Mouse (Mus musculus) lung, embryonic 15.5 days (tissue): Measurements from ENCODE around the gene Smim13. TPM values are rescaled to one million over a fixed set of nuclear protein-coding genes. Genes with fewer than 3 reads are reported as not detected.
A peak's percentile ranks its signal among the peaks of the same experiment; 100 is the strongest.
"Not testable (repeated sequence)": the region's sequence is repeated elsewhere in the genome, so short reads cannot be mapped to it uniquely, and the experiment has no call there.

Source experiments
- ATAC-seq: fragments of 200-750 bp; cut with Nextera tagmentation; 2 replicates; pipeline ENCODE4 v1.8.0; 2017; ENCODE audit warnings: moderate number of reproducible peaks, borderline replicate concordance; ENCODE audit not compliant: low FRiP score, low TSS enrichment; ENCODE audit errors: extremely low read depth
- H3K27ac ChIP-seq: fragments of 300-500 bp; sonication (generic); 2 replicates; pipeline ENCODE4 v1.5.1; 2015; ENCODE audit warnings: moderate library complexity, mild to moderate bottlenecking, inconsistent platforms
- H3K27me3 ChIP-seq: fragments of 300-500 bp; sonication (generic); 2 replicates; pipeline ENCODE4 v1.6.1; 2015; ENCODE audit warnings: inconsistent platforms
- H3K36me3 ChIP-seq: fragments of 300-500 bp; sonication (generic); 2 replicates; pipeline ENCODE4 v1.6.1; 2015; ENCODE audit warnings: inconsistent platforms
- H3K4me1 ChIP-seq: fragments of 300-500 bp; sonication (generic); 2 replicates; pipeline ENCODE4 v1.6.1; 2015; ENCODE audit warnings: inconsistent platforms
- H3K4me2 ChIP-seq: fragments of 300-500 bp; sonication (generic); 2 replicates; pipeline ENCODE4 v1.6.1; 2015; ENCODE audit warnings: inconsistent platforms, mild to moderate bottlenecking, moderate library complexity
- H3K4me3 ChIP-seq: fragments of 300-500 bp; sonication (generic); 2 replicates; pipeline ENCODE4 v1.5.1; 2015; ENCODE audit warnings: mild to moderate bottlenecking, inconsistent platforms
- H3K9ac ChIP-seq: fragments of 300-500 bp; sonication (generic); 2 replicates; pipeline ENCODE4 v1.6.1; 2015; ENCODE audit warnings: inconsistent platforms
- H3K9me3 ChIP-seq: fragments of 300-500 bp; sonication (generic); 2 replicates; pipeline ENCODE4 v1.6.1; 2016; ENCODE audit warnings: inconsistent platforms
- WGBS: fragments of 180-500 bp; shearing (Covaris S2); methylation state at CpG from one replicate; pipeline ENCODE4 v1.1.7; 2015; 5-methylcytosine and 5-hydroxymethylcytosine counted together
- polyA plus RNA-seq: library from polyadenylated mRNA; unstranded; fragments of >200 nt; fragmentation: Nextera tagmentation; extraction: Ambion mirVana; gene quantifications from 2 replicates; pipeline ENCODE4 v1.2.1, GENCODE M21; 2015

Gene Smim13
- polyA plus RNA-seq, 1 experiment from 2014 or later = 12.7 TPM

DNA sequence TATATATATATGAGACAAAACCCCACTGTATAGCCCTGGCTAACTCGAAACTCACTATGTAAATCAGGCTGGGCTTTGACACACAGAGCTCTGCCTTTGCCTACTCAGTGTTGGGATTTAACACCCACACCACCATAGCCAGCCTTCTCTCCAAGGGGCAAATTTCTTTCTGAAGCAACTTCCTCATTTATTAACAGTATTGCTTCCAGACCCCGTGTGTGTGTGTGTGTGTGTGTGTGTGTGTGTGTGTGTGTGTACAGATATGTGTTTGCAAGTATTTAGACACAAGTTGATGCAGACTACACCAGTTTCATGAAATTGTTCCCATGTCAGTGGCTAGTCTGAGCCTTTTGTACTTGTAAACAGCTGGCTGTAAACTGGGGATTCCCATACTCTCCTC, 8.1 kb upstream of the Smim13 start:
- H3K9me3 ChIP-seq = no peaks in the 10 kb centered on the region
- H3K27ac ChIP-seq = no peak overlapping the region
- no peak for ATAC-seq
- no peak overlapping the region for H3K4me2 ChIP-seq
- H3K27me3 ChIP-seq = no peaks in the 10 kb centered on the region; the same call in 1 of the 2 replicates
- no peaks in the 10 kb centered on the region for H3K36me3 ChIP-seq
- H3K4me3 ChIP-seq = no peak overlapping the region
- H3K9ac ChIP-seq = no peak overlapping the region
- WGBS = 56% methylated on average over 2 of the region's 2 CpGs
- no peaks in the 10 kb centered on the region for H3K4me1 ChIP-seq

DNA sequence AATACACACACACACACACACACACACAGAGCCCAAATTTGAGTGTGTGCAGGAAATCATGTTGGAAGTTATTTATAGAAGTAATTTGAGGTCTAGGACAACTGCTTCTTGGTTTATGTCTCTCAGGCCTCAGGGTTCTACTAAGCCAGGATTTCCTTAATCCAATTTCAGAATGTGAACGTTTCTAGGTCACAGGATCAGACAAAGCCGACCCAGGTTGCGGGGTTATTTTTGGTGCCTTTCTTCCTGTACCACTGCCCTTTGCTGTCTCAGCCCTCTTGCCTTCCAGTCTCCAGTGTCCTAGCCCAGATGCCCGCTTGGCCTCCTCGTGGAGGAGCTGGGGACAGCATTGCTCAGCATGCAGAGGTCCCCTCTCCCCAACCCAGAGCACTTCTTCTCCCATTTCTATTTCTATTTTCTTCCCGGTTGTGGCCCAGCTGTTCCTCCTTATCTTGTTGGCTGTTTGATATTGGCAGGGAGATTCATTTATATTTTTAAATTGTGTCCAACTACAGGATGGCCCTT, 5.3 kb upstream of the Smim13 start:
- no peaks in the 10 kb centered on the region for H3K36me3 ChIP-seq
- 52% methylated on average over 6 of the region's 6 CpGs for WGBS
- H3K4me2 ChIP-seq = no peak overlapping the region
- no peak overlapping the region for H3K4me3 ChIP-seq
- H3K4me1 ChIP-seq = peaks cover 6% of the 10 kb centered on the region; the same call in 1 of the 2 replicates
- no peaks in the 10 kb centered on the region for H3K9me3 ChIP-seq
- no peak for ATAC-seq
- H3K27me3 ChIP-seq = no peaks in the 10 kb centered on the region; the same call in 1 of the 2 replicates
- no peak overlapping the region for H3K27ac ChIP-seq
- no peak overlapping the region for H3K9ac ChIP-seq

DNA sequence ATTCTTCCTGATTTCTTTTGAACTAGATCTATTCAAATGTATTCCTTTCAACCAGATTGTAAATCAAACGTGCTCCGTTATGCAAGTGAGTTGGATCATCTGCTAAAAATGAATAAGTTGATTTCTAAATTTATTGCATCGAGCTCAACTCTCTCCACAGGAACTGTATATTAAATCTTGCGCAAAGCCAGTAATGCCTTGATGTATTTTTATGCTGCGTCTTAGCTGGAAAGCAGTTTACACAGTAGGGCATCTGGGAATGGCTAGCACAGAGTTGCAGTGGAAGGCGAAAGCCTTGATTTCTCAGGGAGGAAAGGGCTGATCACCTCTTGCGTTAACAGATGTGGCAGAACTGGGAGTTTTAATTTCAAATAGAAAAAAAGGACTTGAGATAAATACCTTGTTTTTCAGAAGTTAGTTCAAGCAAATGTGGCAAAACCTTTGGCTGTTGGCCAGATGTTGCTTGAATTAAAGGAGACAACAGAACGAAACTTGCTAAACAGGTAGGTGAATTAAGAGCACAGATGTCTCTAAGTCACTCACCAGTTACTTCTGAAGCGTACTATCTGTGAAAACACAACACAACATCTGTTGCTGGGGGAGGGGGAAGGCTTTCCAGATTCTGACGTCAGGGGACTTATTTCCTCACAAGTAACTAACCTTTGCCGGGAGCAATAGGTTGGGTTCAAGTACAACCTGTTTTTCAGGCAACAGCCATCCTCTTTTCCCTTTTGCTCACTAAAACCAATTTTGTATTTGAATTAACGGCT, 708 bp upstream of the Smim13 start:
- H3K4me2 ChIP-seq = peak overlapping the region; percentile 85
- H3K36me3 ChIP-seq = no peaks in the 10 kb centered on the region
- peak overlapping the region; percentile 88 for H3K4me3 ChIP-seq
- H3K27me3 ChIP-seq = no peaks in the 10 kb centered on the region
- peaks cover 22% of the 10 kb centered on the region for H3K4me1 ChIP-seq
- ATAC-seq = no peak
- H3K9me3 ChIP-seq = no peaks in the 10 kb centered on the region
- WGBS = 37% methylated on average over 12 of the region's 12 CpGs
- no peak overlapping the region for H3K27ac ChIP-seq
- H3K9ac ChIP-seq = peak overlapping the region; percentile 45

DNA sequence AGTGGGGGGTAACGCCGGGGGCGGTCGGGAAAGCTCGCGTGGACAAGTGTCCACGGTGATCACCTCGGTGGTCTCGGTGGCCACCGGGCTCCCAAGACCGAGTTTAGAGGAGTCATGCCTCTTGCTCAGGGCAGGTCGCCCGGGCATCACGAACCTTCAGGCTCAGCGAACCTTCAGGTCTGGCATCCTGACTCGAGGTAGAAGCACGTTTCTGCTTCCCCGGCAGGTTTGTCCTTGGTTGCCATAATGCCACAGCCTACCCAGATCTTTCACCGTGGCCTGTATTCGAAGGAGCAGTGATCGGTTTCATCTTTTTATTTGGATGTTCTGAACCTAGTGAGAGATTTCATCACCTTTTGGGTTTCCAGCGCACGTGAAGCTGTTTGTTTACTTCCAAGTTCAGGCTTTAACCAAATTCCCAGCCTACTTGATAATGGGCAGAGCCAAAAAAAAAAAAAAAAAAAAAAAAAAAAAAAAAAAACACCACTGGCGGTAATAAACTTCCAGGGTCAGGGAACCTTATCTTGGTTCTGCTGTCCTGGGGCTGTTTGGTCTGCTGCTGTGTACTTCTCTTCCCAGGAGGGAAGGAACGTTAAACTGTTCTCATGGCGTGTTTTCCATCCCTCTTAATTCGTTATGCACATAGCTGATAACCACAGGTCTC, 806 bp downstream of the Smim13 start:
- peak overlapping the region; percentile 85 for H3K4me2 ChIP-seq
- peak overlapping the region; percentile 77 for H3K9ac ChIP-seq
- no peaks in the 10 kb centered on the region for H3K27me3 ChIP-seq
- no peaks in the 10 kb centered on the region for H3K9me3 ChIP-seq
- no peaks in the 10 kb centered on the region for H3K36me3 ChIP-seq
- peak overlapping the region; percentile 88 for H3K4me3 ChIP-seq
- ATAC-seq = no peak
- peaks cover 22% of the 10 kb centered on the region for H3K4me1 ChIP-seq
- peak overlapping the region; percentile 86; the same call in 1 of the 2 replicates for H3K27ac ChIP-seq
- WGBS = under 1% methylated on average over 26 of the region's 27 CpGs

DNA sequence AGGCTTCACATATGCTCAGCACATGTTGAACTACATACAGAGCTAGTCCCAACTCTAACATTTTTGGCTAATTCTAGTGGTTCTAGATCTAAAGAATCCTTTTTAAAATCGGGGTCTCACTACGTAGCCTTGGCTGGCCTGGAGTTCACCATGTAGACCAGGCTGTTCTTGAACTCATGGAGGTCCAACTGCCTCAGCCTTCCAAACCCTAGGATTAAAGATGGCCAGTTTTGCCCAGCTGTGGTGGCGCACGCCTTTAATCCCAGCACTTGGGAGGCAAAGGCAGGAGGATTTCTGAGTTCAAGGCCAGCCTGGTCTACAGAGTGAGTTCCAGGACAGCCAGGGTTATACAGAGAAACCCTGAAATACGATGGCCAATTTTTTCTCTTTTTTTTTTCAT, 1.6 kb downstream of the Smim13 start:
- not testable (repeated sequence) for H3K27ac ChIP-seq, H3K9me3 ChIP-seq, H3K9ac ChIP-seq, H3K27me3 ChIP-seq, H3K36me3 ChIP-seq, ATAC-seq
- Histone ChIP-seq H3K4me2 (peak overlapping the region; percentile 85), H3K4me3 (peak overlapping the region; percentile 88; the same call in 1 of the 2 replicates), H3K4me1 (peaks cover 22% of the 10 kb centered on the region)
- WGBS = 88% methylated on average over 5 of the region's 5 CpGs

DNA sequence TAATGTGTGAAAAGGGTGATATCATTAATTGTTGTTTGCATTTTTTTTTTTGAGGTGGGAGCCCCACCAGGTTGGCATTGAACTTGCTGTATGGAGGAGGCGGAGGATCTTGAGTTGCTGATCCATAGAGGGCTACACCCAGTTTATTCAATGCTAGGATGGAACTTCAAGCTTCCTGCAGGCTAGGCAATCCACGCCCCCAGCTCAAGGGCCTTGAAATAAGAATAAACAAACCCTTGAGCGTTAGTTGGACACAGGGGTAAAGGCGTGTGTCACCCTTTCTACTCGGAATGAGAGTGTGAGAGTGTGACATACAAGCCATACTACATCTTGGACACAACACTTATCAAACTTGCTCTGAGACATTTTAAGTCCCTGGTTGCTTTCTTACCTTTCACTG, 2.0 kb downstream of the Smim13 start:
- no peaks in the 10 kb centered on the region for H3K27me3 ChIP-seq
- ATAC-seq = no peak
- H3K27ac ChIP-seq = peak overlapping the region; percentile 76
- peaks cover 22% of the 10 kb centered on the region for H3K4me1 ChIP-seq
- H3K9me3 ChIP-seq = no peaks in the 10 kb centered on the region
- H3K36me3 ChIP-seq = no peaks in the 10 kb centered on the region
- 22% methylated on average over 5 of the region's 5 CpGs for WGBS
- H3K4me3 ChIP-seq = no peak overlapping the region
- H3K4me2 ChIP-seq = peak overlapping the region; percentile 85
- no peak overlapping the region for H3K9ac ChIP-seq

DNA sequence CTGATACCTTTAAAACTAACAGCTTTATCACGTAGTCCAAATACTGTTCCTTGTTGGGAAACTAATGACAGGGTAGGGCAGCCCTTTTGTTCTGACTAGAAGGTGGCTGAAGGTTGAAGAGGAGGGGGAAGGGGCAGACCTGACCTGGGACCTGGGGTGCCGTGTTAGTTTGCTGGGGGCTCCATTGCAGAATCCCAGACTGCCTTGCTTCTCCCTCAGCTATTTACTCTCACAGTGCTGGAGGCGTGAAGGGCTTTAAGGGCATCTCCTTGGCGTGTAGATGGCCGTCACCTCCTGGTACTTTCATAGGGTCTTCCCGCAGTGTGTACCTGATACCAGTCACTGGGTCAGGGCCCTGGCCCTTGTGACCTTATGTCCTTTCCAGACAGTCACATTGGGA, 2.5 kb downstream of the Smim13 start:
- no peak for ATAC-seq
- Histone ChIP-seq H3K9me3 (no peaks in the 10 kb centered on the region), H3K4me1 (peaks cover 22% of the 10 kb centered on the region), H3K9ac (no peak overlapping the region), H3K4me3 (no peak overlapping the region), H3K4me2 (peak overlapping the region; percentile 85), H3K27me3 (no peaks in the 10 kb centered on the region), H3K27ac (peak overlapping the region; percentile 76), H3K36me3 (no peaks in the 10 kb centered on the region)
- WGBS = 52% methylated on average over 6 of the region's 6 CpGs

DNA sequence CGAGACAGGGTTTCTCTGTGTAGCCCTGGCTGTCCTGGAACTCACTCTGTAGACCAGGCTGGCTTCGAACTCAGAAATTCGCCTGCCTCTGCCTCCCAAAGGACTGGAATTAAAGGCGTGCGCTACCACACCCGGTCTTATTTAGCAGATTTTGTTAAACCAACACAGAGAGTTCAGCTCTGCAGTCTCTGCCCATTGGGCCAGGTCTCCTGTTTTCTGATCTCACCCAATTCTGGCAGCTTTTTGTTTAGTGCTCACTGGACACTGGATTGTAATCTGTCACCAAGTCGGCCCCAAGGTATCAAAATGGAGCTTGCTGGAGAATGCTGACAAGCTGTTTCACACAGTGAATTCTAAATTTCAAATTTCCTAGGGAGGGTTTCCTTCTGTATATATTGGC, 3.1 kb downstream of the Smim13 start:
- H3K4me3 ChIP-seq = no peak overlapping the region
- no peak for ATAC-seq
- H3K27ac ChIP-seq = no peak overlapping the region
- H3K36me3 ChIP-seq = no peaks in the 10 kb centered on the region
- no peak overlapping the region for H3K4me2 ChIP-seq
- WGBS = 93% methylated on average over 7 of the region's 7 CpGs
- no peaks in the 10 kb centered on the region for H3K27me3 ChIP-seq
- H3K9me3 ChIP-seq = no peaks in the 10 kb centered on the region
- H3K9ac ChIP-seq = no peak overlapping the region
- H3K4me1 ChIP-seq = peaks cover 22% of the 10 kb centered on the region

DNA sequence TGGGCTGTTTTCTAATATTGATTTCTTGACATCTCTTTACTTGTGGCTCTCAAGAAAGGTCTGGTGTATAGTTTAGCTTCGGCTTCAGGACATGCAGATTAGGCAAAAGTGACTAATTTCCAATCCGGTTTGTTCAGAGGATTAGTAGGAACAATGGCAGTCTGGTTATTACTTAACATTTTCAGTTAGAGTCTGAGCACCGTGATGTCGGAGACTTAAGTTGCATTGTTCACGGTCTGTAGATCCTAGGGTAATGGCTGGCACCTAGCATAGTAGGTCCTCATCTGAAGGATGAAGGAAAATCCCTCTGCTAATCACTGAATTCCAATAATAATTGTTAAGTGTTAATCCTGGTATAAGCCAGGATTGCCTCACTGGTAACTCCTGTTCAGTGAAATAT, 6.5 kb downstream of the Smim13 start:
- H3K4me3 ChIP-seq = no peak overlapping the region
- H3K4me2 ChIP-seq = no peak overlapping the region
- no peak overlapping the region for H3K9ac ChIP-seq
- no peak for ATAC-seq
- H3K27ac ChIP-seq = no peak overlapping the region
- 91% methylated on average over 5 of the region's 5 CpGs for WGBS
- peaks cover 12% of the 10 kb centered on the region for H3K4me1 ChIP-seq
- H3K9me3 ChIP-seq = no peaks in the 10 kb centered on the region
- H3K36me3 ChIP-seq = no peaks in the 10 kb centered on the region
- H3K27me3 ChIP-seq = no peaks in the 10 kb centered on the region

DNA sequence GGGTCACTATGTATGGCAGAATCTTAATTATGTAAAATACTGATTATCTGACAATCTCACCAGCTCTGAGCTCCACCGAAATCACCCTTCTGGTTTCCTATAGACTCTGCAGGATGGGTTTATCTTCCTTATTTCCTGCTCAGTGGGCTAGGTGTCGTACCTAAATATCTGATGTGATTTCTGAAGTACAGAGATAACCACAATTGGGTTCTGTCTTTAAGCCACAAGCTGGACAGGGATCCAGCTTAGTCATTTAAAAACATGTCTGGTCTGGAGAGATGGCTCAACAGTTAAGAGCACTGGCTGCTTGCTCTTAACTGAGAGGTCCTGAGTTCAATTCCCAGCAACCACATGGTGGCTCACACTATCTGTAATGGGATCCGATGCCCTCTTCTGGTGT, 7.3 kb downstream of the Smim13 start:
- Histone ChIP-seq H3K4me1 (peaks cover 4% of the 10 kb centered on the region), H3K9ac (no peak overlapping the region), H3K9me3 (no peaks in the 10 kb centered on the region), H3K4me3 (no peak overlapping the region), H3K4me2 (no peak overlapping the region), H3K27ac (no peak overlapping the region), H3K27me3 (no peaks in the 10 kb centered on the region), H3K36me3 (no peaks in the 10 kb centered on the region)
- ATAC-seq = no peak
- WGBS = 81% methylated on average over 3 of the region's 3 CpGs

DNA sequence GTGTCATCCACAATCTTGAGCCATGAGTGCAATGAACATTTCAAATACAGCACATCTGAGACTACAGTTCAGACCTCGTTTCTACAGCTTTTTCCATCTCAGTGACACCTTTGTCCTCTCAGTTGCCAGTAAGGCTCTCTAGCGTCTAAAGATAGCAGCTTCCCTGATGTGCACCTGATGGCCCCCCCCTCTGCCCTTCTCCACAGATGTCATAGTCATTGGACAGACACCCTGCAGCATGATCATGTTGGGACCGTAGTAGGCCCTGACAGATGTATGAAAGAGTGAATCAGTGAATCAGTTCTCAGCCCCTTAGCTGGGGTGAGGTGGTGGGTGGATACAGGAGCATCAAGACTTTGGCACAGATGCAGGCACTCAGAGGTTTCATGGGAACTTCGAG, 8.2 kb downstream of the Smim13 start:
- H3K4me2 ChIP-seq = no peak overlapping the region
- no peak overlapping the region for H3K4me3 ChIP-seq
- no peak for ATAC-seq
- H3K9me3 ChIP-seq = no peaks in the 10 kb centered on the region
- no peak overlapping the region for H3K9ac ChIP-seq
- H3K36me3 ChIP-seq = no peaks in the 10 kb centered on the region
- H3K4me1 ChIP-seq = no peaks in the 10 kb centered on the region
- no peak overlapping the region for H3K27ac ChIP-seq
- H3K27me3 ChIP-seq = no peaks in the 10 kb centered on the region
- 62% methylated on average over 4 of the region's 4 CpGs for WGBS

DNA sequence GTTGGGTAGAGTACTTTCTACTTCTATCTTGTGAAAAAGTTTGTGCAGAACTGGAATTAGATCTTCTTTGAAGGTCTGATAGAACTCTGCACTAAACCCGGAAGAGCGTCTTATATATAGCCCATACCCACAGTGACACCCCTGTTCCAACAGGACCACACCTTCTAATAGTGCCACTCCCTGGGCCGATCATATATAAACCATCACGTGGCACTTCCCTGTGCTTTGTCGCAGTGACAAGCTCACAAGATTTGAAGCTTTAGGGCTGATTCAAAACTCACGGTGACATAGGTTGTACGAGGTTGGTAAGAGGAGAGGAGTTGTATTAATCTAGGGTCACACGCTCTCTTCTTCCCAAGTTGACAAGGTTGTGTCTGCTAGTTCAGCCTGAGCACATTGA, 12.0 kb downstream of the Smim13 start:
- H3K9me3 ChIP-seq, H3K9ac ChIP-seq, H3K27me3 ChIP-seq, H3K4me1 ChIP-seq, ATAC-seq, H3K4me3 ChIP-seq, H3K4me2 ChIP-seq, H3K27ac ChIP-seq, H3K36me3 ChIP-seq: not testable (repeated sequence)
- 92% methylated on average over 8 of the region's 8 CpGs for WGBS
